Mouse (Mus musculus) layer of hippocampus, postnatal 10 days (tissue): ENCODE results near the gene Izumo2. TPM values are rescaled to one million over a fixed set of nuclear protein-coding genes. Genes with fewer than 3 reads are reported as not detected.
A peak's percentile ranks its signal among the peaks of the same experiment; 100 is the strongest.

Experiments used
- DNase-seq, 2 experiments: peaks; one replicate each; pipeline ENCODE4 v3.0.0; 2021; ENCODE audit warnings: low spot score in 2 of 2
- long read RNA-seq: library from polyadenylated mRNA; stranded (forward); transcript quantifications from one replicate; pipeline ENCODE4 v2.0.0, GENCODE M21; 2023
- total RNA-seq, 2 experiments: library from RNA; stranded (reverse); gene quantifications; 2 replicates each; pipeline ENCODE4 v1.2.3; 2021

Izumo2 gene
- total RNA-seq, result not detected
- long read RNA-seq, result 0 reads

GRCm38 (mm10) chr7:44708574-44708973 lies at the start of gene Izumo2:
Izumo2 (plus strand) TSS chr7:44708742.
- no peak for DNase-seq

DNA sequence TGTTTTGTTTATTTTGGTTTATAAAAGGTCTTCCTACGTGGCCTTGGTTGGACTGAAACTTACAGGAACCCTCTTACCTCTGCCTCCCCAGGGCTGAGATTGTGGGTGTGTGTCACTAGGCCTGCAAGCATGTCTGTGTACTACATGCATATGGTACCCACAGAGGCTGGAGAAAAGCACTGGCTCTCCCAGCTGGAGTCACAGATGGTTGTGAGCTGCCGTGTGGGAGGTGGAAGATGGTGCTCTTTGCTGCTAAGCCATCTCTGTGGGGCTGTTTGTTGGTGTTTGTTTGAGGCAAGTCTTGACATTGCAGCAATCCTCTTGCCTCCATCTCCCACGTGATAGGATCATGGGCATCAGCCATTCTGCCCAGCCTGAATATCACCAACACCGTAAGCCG lies 47.3 kb upstream of the Izumo2 start:
- DNase-seq, result peak; percentile 61 to 64

DNA sequence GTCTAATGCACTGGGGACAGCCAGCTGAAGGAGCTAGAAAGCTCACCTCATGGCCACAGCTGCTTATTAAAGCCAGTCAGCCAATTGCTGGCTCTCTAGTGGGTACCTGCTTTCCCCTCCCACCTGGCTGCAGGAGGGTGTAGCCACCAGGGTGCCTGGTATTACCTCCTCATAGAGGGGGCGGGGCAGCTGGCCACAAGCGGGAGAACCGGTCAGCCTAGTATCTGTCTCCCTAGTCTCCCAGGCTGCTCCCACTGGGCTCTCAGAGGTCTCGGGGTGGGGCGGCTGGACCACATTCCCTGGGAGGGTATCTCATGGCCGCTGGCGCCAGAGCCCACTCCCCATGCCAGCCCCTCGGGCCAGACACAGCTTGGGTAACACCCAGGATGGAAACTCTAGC lies 46.4 kb upstream of the Izumo2 start:
- DNase-seq, result no peak

- no peak for DNase-seq
These were observed 46.0 kb upstream of the Izumo2 start for GRCm38 (mm10) chr7:44662569-44662968.

DNA sequence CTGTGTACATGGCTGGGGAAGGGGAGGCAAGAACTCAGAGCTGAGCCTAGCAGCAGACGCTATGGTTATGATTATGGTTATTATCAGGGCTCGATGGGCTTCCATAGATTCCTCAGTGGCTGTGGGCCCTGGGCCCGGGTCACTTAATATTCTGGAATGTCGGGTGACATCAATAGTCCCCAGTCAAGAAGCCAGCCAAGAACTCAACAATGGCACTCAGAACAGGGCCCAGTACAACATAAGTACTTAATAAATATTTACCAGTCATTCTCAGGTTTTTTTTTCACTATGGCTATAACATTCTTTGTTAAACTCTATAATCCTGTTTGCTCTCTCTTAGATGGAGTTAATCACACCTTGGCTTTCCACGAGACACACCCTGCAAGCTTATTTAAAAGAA lies 45.0 kb upstream of the Izumo2 start:
- DNase-seq, result no peak

DNA sequence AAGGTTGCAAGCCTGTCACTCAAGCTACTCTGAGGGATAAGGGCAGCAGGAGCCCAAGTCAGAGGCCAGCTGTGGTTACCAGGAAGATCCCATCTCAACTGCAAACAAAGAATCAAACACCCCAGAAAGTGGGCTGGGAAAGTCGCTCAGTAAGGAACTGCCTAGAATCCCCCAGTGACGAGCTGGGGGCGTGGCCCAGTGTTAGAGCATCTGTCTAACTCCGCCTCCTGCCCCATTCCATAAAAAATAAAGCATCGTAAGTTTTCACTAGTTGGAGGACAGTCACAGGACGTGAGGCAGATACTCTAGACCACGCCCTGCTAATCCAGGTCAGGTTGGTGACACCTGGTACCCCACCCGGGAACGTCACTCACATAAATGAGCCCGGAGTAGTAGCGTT lies 43.8 kb upstream of the Izumo2 start:
- DNase-seq, result no peak

- DNase-seq, result no peak
These were observed 42.1 kb upstream of the Izumo2 start for GRCm38 (mm10) chr7:44666462-44666861.

DNA sequence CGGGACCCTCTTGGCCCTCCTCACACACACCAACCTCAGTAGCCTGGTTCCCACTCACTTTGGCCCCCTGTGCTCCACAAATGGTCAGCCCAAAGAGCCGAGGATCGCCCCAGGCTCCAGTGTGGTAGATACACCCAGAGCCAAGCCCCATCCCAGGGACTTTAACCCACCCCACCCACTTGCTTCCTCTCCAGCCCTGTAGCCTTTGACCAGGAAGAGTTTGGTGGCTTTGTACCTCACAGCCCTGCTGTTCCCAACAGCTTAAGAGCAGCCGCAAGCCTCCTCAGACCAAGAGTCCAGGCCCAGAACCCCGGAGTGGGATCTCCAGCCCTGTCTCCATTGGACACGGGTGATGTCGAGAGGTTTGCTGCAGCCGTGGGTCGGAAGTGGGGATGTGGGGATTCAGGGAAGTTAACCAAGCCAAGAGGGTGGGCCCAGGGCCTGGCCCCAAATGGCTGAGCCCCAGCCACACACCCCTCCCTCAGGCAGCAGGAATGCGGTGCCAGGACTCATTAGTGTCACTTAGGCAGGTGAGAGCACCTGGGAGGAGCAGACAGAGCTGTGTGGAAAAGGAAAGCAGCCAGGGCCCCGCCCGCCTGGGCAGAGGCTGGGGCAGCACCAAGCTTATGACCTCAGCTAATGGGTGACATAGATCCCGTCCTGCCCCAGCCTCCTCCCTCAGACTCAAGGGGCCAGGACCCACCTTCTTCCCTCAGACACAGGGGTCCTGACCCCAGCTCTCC lies 40.4 kb upstream of the Izumo2 start:
- no peak for DNase-seq

GRCm38 (mm10) chr7:44669103-44669502 lies 39.4 kb upstream of the Izumo2 start:
- no peak for DNase-seq

DNA sequence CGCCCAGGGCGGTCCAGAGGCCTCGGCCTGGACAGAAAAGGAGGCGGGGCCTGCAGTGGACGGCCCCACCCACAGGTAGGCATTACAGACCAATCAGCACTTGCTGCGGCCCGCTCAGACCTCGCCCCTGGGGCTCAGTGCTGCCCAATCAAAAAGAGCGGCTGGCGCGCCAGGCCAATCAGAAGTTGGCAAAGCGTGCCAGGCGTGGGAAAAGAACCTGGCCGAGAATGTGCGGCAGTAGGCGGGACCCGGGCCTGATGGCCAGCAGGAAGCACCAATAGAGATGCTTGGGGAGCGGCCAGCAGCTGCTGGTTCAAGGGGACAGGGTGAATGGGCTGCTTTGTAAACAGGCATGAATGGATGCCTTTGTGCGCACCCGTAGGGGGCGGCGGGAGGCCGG lies 37.7 kb upstream of the Izumo2 start, which contains the start of gene Myh14:
Gene Myh14 (minus strand): TSS at position 41 of the 400 bp plus-strand sequence.
- peak; percentile 92 to 96 for DNase-seq

- no peak for DNase-seq
These were observed 36.3 kb upstream of the Izumo2 start for GRCm38 (mm10) chr7:44672193-44672592.

- DNase-seq, result no peak
These were observed 34.0 kb upstream of the Izumo2 start for GRCm38 (mm10) chr7:44674511-44674910.

GRCm38 (mm10) chr7:44675171-44675570 lies 33.4 kb upstream of the Izumo2 start:
- DNase-seq, result no peak

DNA sequence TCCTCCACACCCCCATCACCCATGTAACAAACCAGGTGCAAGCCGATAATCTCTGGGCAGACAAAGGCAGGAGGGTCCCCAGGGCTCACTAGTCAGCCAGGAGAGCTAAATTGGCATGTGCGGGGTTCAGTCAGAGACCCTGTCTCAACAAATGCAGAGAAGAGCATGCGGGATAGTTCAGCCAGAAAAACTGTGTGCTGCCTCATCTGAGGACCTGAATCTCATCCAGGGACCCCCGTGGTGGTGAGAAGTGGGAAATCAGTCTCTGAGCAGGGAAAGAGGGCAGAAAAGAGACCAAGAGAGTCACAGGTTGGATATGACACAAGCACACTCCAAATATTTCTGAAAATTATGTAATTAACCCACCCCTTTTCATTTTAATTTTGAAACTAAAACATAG lies 32.4 kb upstream of the Izumo2 start:
- no peak for DNase-seq

- DNase-seq, result peak; percentile 31 to 55
These were observed 31.9 kb upstream of the Izumo2 start for GRCm38 (mm10) chr7:44676611-44677010.

DNA sequence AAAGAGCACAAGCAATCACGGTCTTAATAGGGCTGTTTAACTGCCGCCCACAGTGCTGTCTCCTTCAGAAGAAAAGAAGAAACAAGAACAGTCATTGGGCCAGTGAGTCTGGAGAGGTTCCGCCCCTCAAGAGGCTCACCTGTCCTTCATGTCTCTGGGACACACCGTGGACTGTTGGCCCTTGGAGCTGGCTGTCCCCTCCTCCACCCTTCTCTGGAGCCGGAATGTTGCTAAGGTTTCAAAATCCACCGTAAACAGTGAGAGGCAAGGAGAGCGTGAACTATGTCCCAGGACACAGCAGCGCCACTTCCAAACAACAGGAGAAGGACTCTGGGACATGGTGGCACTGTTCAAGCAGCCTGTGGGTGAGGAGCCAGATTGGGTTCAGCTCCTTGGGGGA lies 24.9 kb upstream of the Izumo2 start:
- DNase-seq, result no peak

DNA sequence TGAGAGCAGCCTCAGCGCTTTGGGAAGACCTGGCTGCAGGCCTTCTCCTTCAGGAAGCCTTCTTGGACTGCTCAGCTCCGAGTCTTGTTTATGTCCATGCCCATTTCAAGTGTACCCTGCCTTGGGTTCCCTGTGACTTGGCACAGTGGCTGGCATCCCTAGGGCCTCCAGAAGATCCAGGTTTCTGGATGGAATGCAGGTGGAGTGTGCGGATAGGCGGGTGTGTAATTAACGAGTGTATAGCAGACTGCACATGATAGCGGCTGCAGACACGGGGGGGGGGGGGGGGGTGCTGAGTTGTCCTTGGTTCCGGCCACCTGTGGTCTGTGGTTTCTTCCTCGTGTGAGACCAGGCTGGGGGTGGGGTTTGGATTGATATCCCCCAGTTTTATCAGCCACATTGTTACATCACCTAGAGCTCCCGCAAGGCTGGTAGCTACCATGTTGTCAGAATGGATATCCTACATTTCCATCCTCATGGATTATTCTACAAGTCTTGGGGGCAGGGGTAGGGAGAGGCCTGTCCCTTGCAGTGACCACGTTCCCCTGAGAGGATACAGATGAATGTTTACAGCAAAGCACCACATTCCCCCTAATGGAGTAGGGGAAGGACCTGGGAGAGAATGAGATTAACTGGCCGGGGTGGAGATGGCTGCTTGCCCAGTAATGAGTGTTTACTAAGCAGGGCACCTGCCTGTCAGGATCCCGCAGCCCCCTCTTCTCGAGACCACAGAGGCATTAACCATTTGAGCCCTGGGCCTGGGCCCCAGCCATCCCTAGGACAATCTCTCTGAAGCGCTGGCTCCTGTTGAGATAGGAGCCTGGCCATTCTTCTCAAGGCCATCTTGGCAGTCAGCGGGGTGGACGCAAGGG lies 22.8 kb upstream of the Izumo2 start:
- DNase-seq, result peak in 1 of 2 experiments; percentile 36

- no peak for DNase-seq
These were observed 19.7 kb upstream of the Izumo2 start for GRCm38 (mm10) chr7:44688890-44689289.

- DNase-seq, result no peak
These were observed 19.2 kb upstream of the Izumo2 start for GRCm38 (mm10) chr7:44689331-44689730.

GRCm38 (mm10) chr7:44693427-44694175 lies 14.9 kb upstream of the Izumo2 start:
- no peak for DNase-seq

- DNase-seq, result no peak
These were observed 13.3 kb upstream of the Izumo2 start for GRCm38 (mm10) chr7:44695223-44695622.
